Mouse (Mus musculus) monocyte, adult 2 months (primary cell): ENCODE measurements around the gene Pdyn.

Experiments
- DNase-seq, 2 experiments: peaks; one replicate each; pipeline ENCODE4 v3.0.0; 2022; ENCODE audit warnings: low spot score in 2 of 2, low read depth in 1 of 2

Gene Pdyn

GRCm38 (mm10) chr2:129655033-129655432 lies 44.6 kb downstream of the Pdyn start:
- DNase-seq, result no peak

- no peak for DNase-seq
Observed at GRCm38 (mm10) chr2:129654233-129654950, 45.3 kb downstream of the Pdyn start.

GRCm38 (mm10) chr2:129653632-129654031 lies 46.0 kb downstream of the Pdyn start:
- DNase-seq, result no peak

DNA sequence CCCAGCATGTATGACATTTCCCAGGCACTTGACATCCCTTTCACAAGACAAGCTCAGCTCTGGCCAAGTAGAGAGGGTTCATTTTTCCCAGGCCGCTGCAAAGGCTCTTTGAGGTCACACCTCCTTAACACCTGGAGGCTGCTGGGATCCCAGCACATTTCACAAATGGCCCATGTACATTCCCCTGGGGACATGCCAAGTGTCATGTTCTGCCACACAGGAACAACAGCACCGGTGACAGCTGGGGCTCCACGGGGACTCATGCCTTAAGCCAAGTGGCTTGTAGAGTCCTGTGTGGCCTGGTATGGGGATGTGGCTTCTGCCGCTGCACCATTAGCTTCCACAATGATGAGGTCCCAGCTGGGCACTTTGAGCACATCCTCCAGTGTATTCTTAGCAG lies 47.0 kb downstream of the Pdyn start:
- no peak for DNase-seq
